In genomic region chr2:31499327-31500291, GRCm38 (mm10) we compare ENCODE assay signal across 13 mouse cellular contexts. TPM values are rescaled to one million over a fixed set of nuclear protein-coding genes. Genes with fewer than 3 reads are reported as not detected.
DNase-seq lines count a peak whose midpoint lies in the region; ATAC-seq and TF ChIP-seq lines count a peak whose summit lies in the region.
"Had no signal": no experiment of that assay in that cellular context is flagged by ENCODE, and none has a peak within 500 bp of the region (broad histone marks: within the 10 kb centered on the region; RNA-seq: fewer than 3 reads in every experiment).

No protein-coding gene starts in this region.

- H3K4me3 ChIP-seq in forebrain, embryonic 11.5 days (ENCODE audit: low read depth, low read length) = no peak overlapping the region
- H3K4me3 ChIP-seq in hindbrain, embryonic 16.5 days (ENCODE audit: low read length) = no peak overlapping the region
- H3K4me3 ChIP-seq in midbrain, postnatal 0 days (ENCODE audit: low read depth, low read length) = no peak overlapping the region
- no peak overlapping the region for H3K4me3 ChIP-seq in lung, adult 2 months (replicated peaks; ENCODE audit: extremely low read depth, low read depth, low read length)
- H3K4me3 ChIP-seq: heart, embryonic 10.5 days; limb, embryonic 15.5 days; myocyte had no signal

- DNase-seq in cerebellum, postnatal 10 days = peak; percentile 57 to 60
- DNase-seq in cerebellum, postnatal 36 days = no peak
- DNase-seq in forebrain, embryonic 11.5 days (ENCODE audit: low spot score) = peak; percentile 86
- peak; percentile 52 for DNase-seq in midbrain, postnatal 0 days (ENCODE audit: low spot score)
- DNase-seq in left cerebral cortex, adult 18-20 months (ENCODE audit: low spot score in 2 of 2) = no peak
- no peak for DNase-seq in gastrocnemius, postnatal 25 days
- DNase-seq in lung, adult 2 months = no peak
- DNase-seq: cerebellum, postnatal 25 days; lung, postnatal 14 days had no signal

- TF ChIP-seq POLR2A in lung, adult 2 months (IDR thresholded peaks at IDR 0.05; ENCODE audit: borderline replicate concordance, extremely low read depth, low read depth, low read length) = no peak

- H3K27ac ChIP-seq in forebrain, embryonic 11.5 days (ENCODE audit: low read depth, low read length) = 0 out of 2 replicates have a peak overlapping the region, but pooled peaks have one; percentile 31
- no peak overlapping the region; the same call in 1 of the 2 replicates for H3K27ac ChIP-seq in hindbrain, embryonic 16.5 days (ENCODE audit: low read depth, low read length)
- H3K27ac ChIP-seq in midbrain, postnatal 0 days (ENCODE audit: low read depth, low read length) = no peak overlapping the region
- H3K27ac ChIP-seq: heart, embryonic 10.5 days; limb, embryonic 15.5 days had no signal

- H3K4me1 ChIP-seq in forebrain, embryonic 11.5 days (replicated peaks; ENCODE audit: control insufficient read depth, insufficient read depth, low read length) = peaks cover 56% of the 10 kb centered on the region
- H3K4me1 ChIP-seq in hindbrain, embryonic 16.5 days (ENCODE audit: control insufficient read depth, insufficient read depth, low read depth, low read length) = peaks cover 28% of the 10 kb centered on the region
- 0 out of 2 replicates have a peak, but pooled peaks cover 3% of the 10 kb centered on the region for H3K4me1 ChIP-seq in midbrain, postnatal 0 days (ENCODE audit: insufficient read depth, low read length)
- H3K4me1 ChIP-seq in lung, adult 2 months (ENCODE audit: control insufficient read depth, insufficient read depth, low read length) = no peaks in the 10 kb centered on the region

- H3K9me3 ChIP-seq in forebrain, embryonic 11.5 days (ENCODE audit: control insufficient read depth, low read length) = no peaks in the 10 kb centered on the region
- no peaks in the 10 kb centered on the region for H3K9me3 ChIP-seq in hindbrain, embryonic 16.5 days (ENCODE audit: control insufficient read depth, low read length)
- H3K9me3 ChIP-seq in midbrain, postnatal 0 days (ENCODE audit: low read length) = no peaks in the 10 kb centered on the region
- H3K9me3 ChIP-seq: heart, embryonic 10.5 days; limb, embryonic 15.5 days had no signal

- 7% methylated on average over 21 of the region's 21 CpGs for WGBS in forebrain, embryonic 11.5 days
- WGBS in hindbrain, embryonic 16.5 days = 17% methylated on average over 21 of the region's 21 CpGs
- WGBS in midbrain, postnatal 0 days = 22% methylated on average over 20 of the region's 21 CpGs
- 77% methylated on average over 21 of the region's 21 CpGs for WGBS in lung, adult 2 months

- peaks cover 74% of the 10 kb centered on the region for H3K27me3 ChIP-seq in forebrain, embryonic 11.5 days (ENCODE audit: control insufficient read depth, insufficient read depth, low read length)
- peaks cover 29% of the 10 kb centered on the region for H3K27me3 ChIP-seq in hindbrain, embryonic 16.5 days (replicated peaks; ENCODE audit: control insufficient read depth, insufficient read depth, low read length)
- peaks cover 24% of the 10 kb centered on the region for H3K27me3 ChIP-seq in midbrain, postnatal 0 days (ENCODE audit: insufficient read depth, low read length)

- H3K4me2 ChIP-seq in forebrain, embryonic 11.5 days (ENCODE audit: low read depth, low read length, severe bottlenecking) = peak overlapping the region; percentile 27
- H3K4me2 ChIP-seq in hindbrain, embryonic 16.5 days (ENCODE audit: low read length) = no peak overlapping the region; the same call in 1 of the 2 replicates
- H3K4me2 ChIP-seq in midbrain, postnatal 0 days (ENCODE audit: low read depth, low read length, poor library complexity, severe bottlenecking) = no peak overlapping the region
- H3K4me2 ChIP-seq: limb, embryonic 15.5 days had no signal

- no peaks in the 10 kb centered on the region for H3K36me3 ChIP-seq in forebrain, embryonic 11.5 days (ENCODE audit: control insufficient read depth, insufficient read depth, low read length)
- H3K36me3 ChIP-seq in hindbrain, embryonic 16.5 days (ENCODE audit: control insufficient read depth, insufficient read depth, low read length) = no peaks in the 10 kb centered on the region
- no peaks in the 10 kb centered on the region for H3K36me3 ChIP-seq in midbrain, postnatal 0 days (ENCODE audit: insufficient read depth, low read length)
- H3K36me3 ChIP-seq: heart, embryonic 10.5 days; limb, embryonic 15.5 days had no signal

- TF ChIP-seq CTCF in midbrain, postnatal 0 days (IDR thresholded peaks at IDR 0.05) = no peak
- TF ChIP-seq CTCF in lung, adult 2 months (IDR thresholded peaks at IDR 0.05; ENCODE audit: insufficient read depth, low read length) = no peak

- ATAC-seq in forebrain, embryonic 11.5 days (replicated peaks; ENCODE audit: low FRiP score) = peak; percentile 85
- peak; percentile 22; the same call in 1 of the 2 replicates for ATAC-seq in hindbrain, embryonic 16.5 days
- ATAC-seq in midbrain, postnatal 0 days (ENCODE audit: low FRiP score) = no peak

- no peak overlapping the region; the same call in 1 of the 2 replicates for H3K9ac ChIP-seq in forebrain, embryonic 11.5 days (ENCODE audit: low read length)
- 0 out of 2 replicates have a peak overlapping the region, but pooled peaks have one; percentile 11 for H3K9ac ChIP-seq in hindbrain, embryonic 16.5 days (ENCODE audit: low read depth, low read length)
- no peak overlapping the region for H3K9ac ChIP-seq in midbrain, postnatal 0 days (replicated peaks; ENCODE audit: low read length, poor library complexity, severe bottlenecking)
- H3K9ac ChIP-seq: limb, embryonic 15.5 days had no signal

RNA-seq across cellular contexts. Expression of gene Ass1, which starts 29.6 kb away (rescaled TPM):
- 3.3 and 6.8 TPM in 2 replicates for polyA plus RNA-seq in forebrain, embryonic 11.5 days (2014; fragmentation: Nextera tagmentation; extraction: Ambion mirVana)
- polyA plus RNA-seq in hindbrain, embryonic 16.5 days (2015; fragmentation: Nextera tagmentation; extraction: Ambion mirVana) = 13.0 and 16.1 TPM in 2 replicates
- total RNA-seq in midbrain, postnatal 0 days (2014; rRNA removed) = 17.4 and 24.9 TPM in 2 replicates
- 26.4 and 30.3 TPM in 2 replicates for polyA plus RNA-seq in midbrain, postnatal 0 days (2015; fragmentation: Nextera tagmentation; extraction: Ambion mirVana)
- total RNA-seq in left cerebral cortex, adult 18-20 months (2021) = 10 to 100 TPM; 44.0 to 49.5 TPM
- total RNA-seq in gastrocnemius, postnatal 25 days (2021) = 1 to 10 TPM; 2.0 to 2.7 TPM
- 14.3 and 18.2 TPM in 2 replicates for polyA plus RNA-seq in lung, adult 2 months (2012; rRNA removed)

Comparison
In these comparisons a context has a peak if more than half of its experiments do, and no peak if none do; other contexts are left out.
1. DNase-seq: peak in cerebellum, postnatal 10 days (2 of 2), forebrain, embryonic 11.5 days (single experiment) and midbrain, postnatal 0 days (single experiment); none in cerebellum, postnatal 36 days (0 of 2), left cerebral cortex, adult 18-20 months (0 of 2), gastrocnemius, postnatal 25 days (single experiment) and lung, adult 2 months (single experiment).